Mouse (Mus musculus) CH12.LX (cell line): ENCODE results near the gene Ralgapb.
"Not testable (repeated sequence)": the region's sequence is repeated elsewhere in the genome, so short reads cannot be mapped to it uniquely, and the experiment has no call there.

Experiments used
- CHD2 ChIP-seq: IDR thresholded peaks from 2 replicates; pipeline ENCODE4 v1.6.1; 2011; ENCODE audit warnings: low read length, improper control_type of control experiment
- CTCF ChIP-seq, 2 experiments: IDR thresholded peaks in 1 of 2; conservative IDR thresholded peaks in 1 of 2; 2 replicates each; pipeline ENCODE4 v1.5.1; 2011 to 2012; ENCODE audit warnings: low read depth in 2 of 2, low read length in 2 of 2, improper control_type of control experiment in 1 of 2, inconsistent platforms in 1 of 2, mild to moderate bottlenecking in 1 of 2, moderate library complexity in 1 of 2
- E2F4 ChIP-seq: IDR thresholded peaks from 2 replicates; pipeline ENCODE4 v1.6.1; 2011; ENCODE audit warnings: low read depth, low read length, improper control_type of control experiment; ENCODE audit not compliant: insufficient replicate concordance
- EP300 ChIP-seq: IDR thresholded peaks from 2 replicates; pipeline ENCODE4 v1.6.1; 2011; ENCODE audit warnings: low read length, improper control_type of control experiment
- GABPA ChIP-seq: IDR thresholded peaks from 2 replicates; pipeline ENCODE4 v1.6.1; 2012; ENCODE audit warnings: low read depth, low read length, improper control_type of control experiment, inconsistent platforms; ENCODE audit not compliant: insufficient replicate concordance
- MEF2A ChIP-seq: IDR thresholded peaks from 2 replicates; pipeline ENCODE4 v1.6.1; 2014; ENCODE audit warnings: low read depth, mild to moderate bottlenecking, inconsistent platforms, low read length, improper control_type of control experiment, borderline replicate concordance
- POLR2A ChIP-seq: IDR thresholded peaks from 2 replicates; pipeline ENCODE4 v1.6.1; 2011; ENCODE audit warnings: low read depth, mild to moderate bottlenecking, improper control_type of control experiment, low read length
- POLR2AphosphoS2 ChIP-seq: IDR thresholded peaks from 2 replicates; pipeline ENCODE4 v1.6.1; 2011; ENCODE audit warnings: low read depth, low read length, improper control_type of control experiment
- USF2 ChIP-seq: conservative IDR thresholded peaks from 2 replicates; pipeline ENCODE4 v1.6.1; 2011; ENCODE audit warnings: low read depth, low read length, improper control_type of control experiment
- ZC3H11A ChIP-seq: IDR thresholded peaks from 2 replicates; pipeline ENCODE4 v1.6.1; 2012; ENCODE audit warnings: low read depth, mild to moderate bottlenecking, inconsistent platforms, low read length, improper control_type of control experiment

DNA sequence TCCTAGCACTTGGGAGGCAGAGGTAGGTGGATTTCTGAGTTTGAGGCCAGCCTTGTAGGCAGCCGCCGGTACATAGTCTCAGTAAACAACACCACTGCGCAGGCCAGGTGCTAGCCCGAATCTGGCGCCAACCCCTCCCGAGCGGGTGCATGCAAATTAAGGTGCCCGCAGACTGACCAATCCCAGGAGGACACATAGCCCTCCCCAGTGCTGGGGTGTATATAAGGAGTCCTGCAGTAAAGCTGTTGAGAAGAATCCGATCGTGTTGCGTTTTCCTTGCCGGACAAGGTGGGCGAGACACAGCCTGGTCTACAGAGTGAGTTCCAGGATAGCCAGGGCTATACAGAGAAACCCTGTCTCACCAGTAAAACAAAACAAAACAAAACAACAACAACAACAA, 12.5 kb upstream of the Ralgapb start:
- not testable (repeated sequence) for TF ChIP-seq ZC3H11A; POLR2AphosphoS2; EP300; E2F4; CTCF (conservative IDR thresholded peaks at IDR 0.05 in 1 of 2, IDR thresholded peaks at IDR 0.05 in 1 of 2; ENCODE audit: low read depth in 2 of 2, low read length in 2 of 2); GABPA; MEF2A; CHD2; USF2
- TF ChIP-seq POLR2A: peak; percentile 61
